Mouse (Mus musculus): ENCODE measurements at regions not wholly inside any gene's neighbourhood (a gene's known extent, or its start where the extent isn't known, plus 50 kb on each side); places are given as distances from the start of the nearest gene placed in this dataset.

- TF ChIP-seq POLR2A (IDR thresholded peaks at IDR 0.05; ENCODE audit: low read depth, low read length) (no peak), CTCF (IDR thresholded peaks at IDR 0.05; ENCODE audit: borderline replicate concordance, insufficient read depth, low read length) (no peak)
- Histone ChIP-seq H3K27ac (ENCODE audit: insufficient read depth, low read length) (no peak overlapping the region), H3K4me3 (ENCODE audit: insufficient read depth, low read length) (no peak overlapping the region), H3K4me1 (ENCODE audit: control insufficient read depth, insufficient read depth, low read length) (no peaks in the 10 kb centered on the region)
Measured at GRCm38 (mm10) chr10:109136763-109137732, 126.3 kb upstream of the Syt1 start.

- TF ChIP-seq POLR2A (IDR thresholded peaks at IDR 0.05; ENCODE audit: low read depth, low read length) (no peak), CTCF (IDR thresholded peaks at IDR 0.05; ENCODE audit: borderline replicate concordance, insufficient read depth, low read length) (no peak)
- Histone ChIP-seq H3K4me3 (ENCODE audit: insufficient read depth, low read length) (no peak overlapping the region), H3K4me1 (ENCODE audit: control insufficient read depth, insufficient read depth, low read length) (no peaks in the 10 kb centered on the region), H3K27ac (ENCODE audit: insufficient read depth, low read length) (no peak overlapping the region)
Measured at GRCm38 (mm10) chr10:109134521-109134920, 123.7 kb upstream of the Syt1 start.

DNA sequence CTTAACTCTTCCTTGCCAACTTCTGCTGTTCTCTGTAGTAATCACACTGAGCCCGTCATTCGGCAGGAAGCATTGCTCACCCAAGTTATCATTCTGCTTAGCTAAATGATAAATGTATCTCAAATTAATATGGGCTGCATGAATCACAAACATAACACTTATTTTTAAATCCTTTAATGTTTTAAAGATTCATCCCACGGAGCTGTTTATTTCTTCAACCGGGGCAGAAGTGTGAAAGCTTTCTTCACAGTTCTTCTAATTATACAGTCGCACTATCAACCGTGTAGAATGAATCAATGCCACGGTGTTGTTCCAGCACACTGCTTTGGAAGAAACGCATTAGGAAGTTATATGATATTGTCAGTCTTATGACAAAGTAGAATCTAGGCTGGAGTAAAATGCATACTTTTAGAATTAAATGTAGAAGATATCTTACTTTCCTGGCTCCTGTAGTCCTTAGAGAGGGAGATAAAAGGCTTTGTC lies 121.3 kb upstream of the Syt1 start:
- TF ChIP-seq CTCF (IDR thresholded peaks at IDR 0.05; ENCODE audit: borderline replicate concordance, insufficient read depth, low read length) (no peak), POLR2A (IDR thresholded peaks at IDR 0.05; ENCODE audit: low read depth, low read length) (no peak)
- H3K4me3 ChIP-seq (ENCODE audit: insufficient read depth, low read length), result no peak overlapping the region
- peaks cover under 1% of the 10 kb centered on the region for H3K4me1 ChIP-seq (ENCODE audit: control insufficient read depth, insufficient read depth, low read length)
- H3K27ac ChIP-seq (ENCODE audit: insufficient read depth, low read length), result no peak overlapping the region

- H3K4me3 ChIP-seq (ENCODE audit: insufficient read depth, low read length), result no peak overlapping the region
- no peak overlapping the region for H3K27ac ChIP-seq (ENCODE audit: insufficient read depth, low read length)
- H3K4me1 ChIP-seq (ENCODE audit: control insufficient read depth, insufficient read depth, low read length), result peaks cover 5% of the 10 kb centered on the region
- TF ChIP-seq POLR2A (IDR thresholded peaks at IDR 0.05; ENCODE audit: low read depth, low read length), result no peak
- TF ChIP-seq CTCF (IDR thresholded peaks at IDR 0.05; ENCODE audit: borderline replicate concordance, insufficient read depth, low read length), result no peak
Measured at GRCm38 (mm10) chr10:109129552-109130110, 118.8 kb upstream of the Syt1 start.

DNA sequence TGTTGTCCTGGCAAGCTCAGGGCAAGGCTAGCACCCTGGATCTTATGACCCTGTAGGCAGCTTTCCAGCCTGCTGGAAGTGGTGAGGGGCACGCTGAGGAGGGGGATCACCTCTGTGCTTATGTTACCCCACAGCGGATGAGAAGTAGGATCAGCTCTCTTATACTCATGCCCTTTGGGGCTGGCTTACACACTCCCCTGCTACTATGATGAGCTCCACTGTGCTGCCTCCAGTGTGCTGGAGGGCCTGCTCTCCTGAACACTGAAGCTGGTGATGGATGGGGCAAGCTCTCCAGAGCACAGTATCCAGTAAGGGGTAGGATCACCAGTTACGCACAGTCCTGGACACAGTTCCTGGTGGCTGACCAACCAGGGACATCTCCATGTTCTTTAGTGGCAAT lies 118.3 kb upstream of the Syt1 start:
- Histone ChIP-seq H3K4me1 (ENCODE audit: control insufficient read depth, insufficient read depth, low read length) (peaks cover 5% of the 10 kb centered on the region), H3K27ac (ENCODE audit: insufficient read depth, low read length) (no peak overlapping the region), H3K4me3 (ENCODE audit: insufficient read depth, low read length) (no peak overlapping the region)
- TF ChIP-seq POLR2A (IDR thresholded peaks at IDR 0.05; ENCODE audit: low read depth, low read length), result no peak
- no peak for TF ChIP-seq CTCF (IDR thresholded peaks at IDR 0.05; ENCODE audit: borderline replicate concordance, insufficient read depth, low read length)

GRCm38 (mm10) chr10:109126699-109127098 lies 115.9 kb upstream of the Syt1 start:
- peaks cover 5% of the 10 kb centered on the region for H3K4me1 ChIP-seq (ENCODE audit: control insufficient read depth, insufficient read depth, low read length)
- TF ChIP-seq CTCF (IDR thresholded peaks at IDR 0.05; ENCODE audit: borderline replicate concordance, insufficient read depth, low read length) (no peak), POLR2A (IDR thresholded peaks at IDR 0.05; ENCODE audit: low read depth, low read length) (no peak)
- H3K27ac ChIP-seq (ENCODE audit: insufficient read depth, low read length), result peak overlapping the region; percentile 10; the same call in 1 of the 2 replicates
- no peak overlapping the region for H3K4me3 ChIP-seq (ENCODE audit: insufficient read depth, low read length)

DNA sequence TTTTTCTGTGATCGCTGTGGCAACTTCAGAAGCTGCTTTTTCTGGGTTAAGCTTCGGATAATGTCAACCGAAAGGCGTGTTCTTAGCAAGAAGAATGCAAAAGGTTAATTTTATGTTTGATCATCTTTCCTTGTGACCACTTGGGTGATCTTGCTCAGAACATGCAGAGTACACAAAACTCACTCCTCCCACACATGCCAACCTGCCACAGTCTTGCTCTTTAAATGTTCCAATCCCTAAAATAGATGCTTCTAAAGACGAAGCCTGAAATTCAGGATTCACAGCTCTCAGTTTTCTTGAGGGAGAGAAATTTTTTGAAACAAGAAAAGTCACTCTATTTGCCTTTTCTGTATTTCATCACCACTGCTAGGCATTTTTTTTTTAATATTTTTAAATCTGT lies 106.4 kb upstream of the Syt1 start:
- no peak for TF ChIP-seq POLR2A (IDR thresholded peaks at IDR 0.05; ENCODE audit: low read depth, low read length)
- no peak for TF ChIP-seq CTCF (IDR thresholded peaks at IDR 0.05; ENCODE audit: borderline replicate concordance, insufficient read depth, low read length)
- no peaks in the 10 kb centered on the region for H3K4me1 ChIP-seq (ENCODE audit: control insufficient read depth, insufficient read depth, low read length)
- H3K27ac ChIP-seq (ENCODE audit: insufficient read depth, low read length), result no peak overlapping the region
- H3K4me3 ChIP-seq (ENCODE audit: insufficient read depth, low read length), result no peak overlapping the region

DNA sequence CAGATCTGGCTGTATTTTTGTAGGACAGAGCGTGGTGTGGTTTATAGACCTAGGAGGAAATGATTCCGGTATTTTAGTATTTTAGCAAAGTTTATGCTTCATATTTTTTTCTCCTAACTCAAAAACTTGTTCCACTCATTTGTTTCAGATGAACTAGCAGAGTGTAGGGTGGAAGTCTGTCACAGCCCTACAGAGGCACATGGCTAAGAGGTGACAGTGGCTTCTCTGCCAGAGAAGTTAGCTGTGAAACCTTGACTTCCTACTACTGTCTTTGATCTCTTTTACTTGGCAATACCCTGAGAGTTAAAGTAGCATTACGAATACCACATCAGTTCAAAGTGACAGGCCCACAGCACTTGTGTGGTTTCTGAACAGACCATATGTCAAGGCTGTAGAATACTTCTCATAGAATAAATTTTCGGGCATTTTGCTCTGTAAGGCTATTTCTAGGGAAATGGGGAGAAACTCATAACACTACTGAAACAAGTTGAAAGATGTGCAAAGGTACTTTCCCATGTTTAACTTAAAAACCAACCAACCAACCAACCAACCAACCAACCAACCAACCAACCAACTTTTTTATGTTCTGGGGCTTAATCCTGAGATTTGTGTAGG lies 104.3 kb upstream of the Syt1 start:
- TF ChIP-seq CTCF (IDR thresholded peaks at IDR 0.05; ENCODE audit: borderline replicate concordance, insufficient read depth, low read length), result no peak
- no peak for TF ChIP-seq POLR2A (IDR thresholded peaks at IDR 0.05; ENCODE audit: low read depth, low read length)
- Histone ChIP-seq H3K4me3 (ENCODE audit: insufficient read depth, low read length) (no peak overlapping the region), H3K27ac (ENCODE audit: insufficient read depth, low read length) (no peak overlapping the region), H3K4me1 (ENCODE audit: control insufficient read depth, insufficient read depth, low read length) (no peaks in the 10 kb centered on the region)

DNA sequence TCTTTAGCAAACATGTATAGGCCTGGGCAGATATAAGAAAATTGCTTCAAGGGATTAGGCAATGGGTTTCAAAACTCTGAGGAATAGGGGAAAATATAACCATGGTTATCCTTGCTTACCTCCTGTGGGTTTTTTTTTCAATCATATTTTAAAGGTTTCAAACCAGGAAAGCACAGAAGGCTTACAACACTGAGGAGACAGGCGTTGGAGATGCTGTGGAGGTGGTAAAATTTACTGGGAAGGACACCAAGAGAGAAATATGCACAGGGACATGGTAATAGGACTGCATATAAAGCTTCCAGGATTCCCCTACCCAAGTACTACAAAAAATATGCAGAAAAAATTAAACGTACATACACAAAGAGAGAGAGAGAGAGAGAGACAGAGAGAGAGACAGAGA lies 95.0 kb upstream of the Syt1 start:
- Histone ChIP-seq H3K4me1 (ENCODE audit: control insufficient read depth, insufficient read depth, low read length) (no peaks in the 10 kb centered on the region), H3K27ac (ENCODE audit: insufficient read depth, low read length) (no peak overlapping the region), H3K4me3 (ENCODE audit: insufficient read depth, low read length) (no peak overlapping the region)
- TF ChIP-seq CTCF (IDR thresholded peaks at IDR 0.05; ENCODE audit: borderline replicate concordance, insufficient read depth, low read length) (no peak), POLR2A (IDR thresholded peaks at IDR 0.05; ENCODE audit: low read depth, low read length) (no peak)

All from embryonic fibroblast, embryonic 13.5 days (primary cell).